Mouse (Mus musculus): ENCODE measurements at regions not wholly inside any gene's neighbourhood (a gene's known extent, or its start where the extent isn't known, plus 50 kb on each side); places are given as distances from the start of the nearest gene placed in this dataset.

GRCm38 (mm10) chr14:107727234-107727633, 1186.7 kb downstream of the Slitrk1 start:
- no peak for TF ChIP-seq CTCF (conservative IDR thresholded peaks at IDR 0.05)
- Histone ChIP-seq H3K27ac (no peak overlapping the region), H3K4me3 (no peak overlapping the region)
- no peak for DNase-seq (ENCODE audit: low spot score in 2 of 2)

- DNase-seq (ENCODE audit: low spot score in 2 of 2): no peak
- Histone ChIP-seq H3K27ac (no peak overlapping the region), H3K4me3 (no peak overlapping the region)
- TF ChIP-seq CTCF (conservative IDR thresholded peaks at IDR 0.05): no peak
Measured at GRCm38 (mm10) chr14:107688349-107688748, 1225.6 kb downstream of the Slitrk1 start.

- peak overlapping the region; percentile 64 for H3K27ac ChIP-seq
- DNase-seq (ENCODE audit: low spot score in 2 of 2): peak; percentile 52 to 81
- no peak overlapping the region for H3K4me3 ChIP-seq
- TF ChIP-seq CTCF (conservative IDR thresholded peaks at IDR 0.05): no peak
Measured at GRCm38 (mm10) chr14:107687261-107688019, 1226.5 kb downstream of the Slitrk1 start.

DNA sequence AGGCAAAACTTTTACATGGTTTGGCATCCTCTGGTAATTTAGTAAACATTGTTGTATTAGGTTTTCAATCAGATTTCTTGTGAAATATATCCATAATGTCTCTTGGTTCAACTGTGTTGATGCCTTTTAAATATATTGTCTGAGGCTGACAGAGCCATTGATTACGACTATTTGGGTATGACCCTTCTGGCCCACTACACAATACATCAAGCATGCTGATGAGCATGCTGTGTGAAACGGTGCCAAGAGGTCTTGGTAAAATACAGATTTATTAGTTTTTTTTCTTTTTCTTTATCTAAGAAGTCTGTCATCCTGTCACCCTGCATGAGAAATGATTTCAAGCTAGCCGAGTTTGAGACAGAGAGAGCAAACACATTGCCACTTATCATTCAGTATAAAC, 1257.4 kb downstream of the Slitrk1 start:
- DNase-seq (ENCODE audit: low spot score in 2 of 2): no peak

DNA sequence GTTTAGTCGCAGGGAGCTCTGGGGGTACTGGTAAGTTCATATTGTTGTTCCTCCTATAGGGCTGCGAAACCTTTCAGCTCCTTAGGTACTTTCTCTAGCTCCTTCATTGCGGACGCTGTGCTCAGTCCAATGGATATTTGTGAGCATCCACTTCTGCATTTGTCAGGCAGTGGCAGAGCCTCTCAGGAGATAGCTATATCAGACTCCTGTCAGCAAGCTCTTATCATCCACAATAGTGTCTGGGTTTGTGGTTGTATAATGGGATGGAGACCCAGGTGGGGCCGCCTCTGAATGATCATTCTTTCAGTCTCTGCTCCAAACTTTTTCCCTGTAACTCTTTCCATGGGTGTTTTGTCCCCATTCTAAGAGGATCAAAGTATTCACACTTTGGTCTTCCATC, 1298.5 kb downstream of the Slitrk1 start:
- H3K27ac ChIP-seq: no peak overlapping the region
- H3K4me3 ChIP-seq: no peak overlapping the region
- DNase-seq (ENCODE audit: low spot score in 2 of 2): no peak
- no peak for TF ChIP-seq CTCF (conservative IDR thresholded peaks at IDR 0.05)

More for the DNA sequence above, 1257.4 kb downstream of the Slitrk1 start:
- Histone ChIP-seq H3K27ac (no peak overlapping the region), H3K4me3 (no peak overlapping the region)
- TF ChIP-seq CTCF (conservative IDR thresholded peaks at IDR 0.05): no peak

DNA sequence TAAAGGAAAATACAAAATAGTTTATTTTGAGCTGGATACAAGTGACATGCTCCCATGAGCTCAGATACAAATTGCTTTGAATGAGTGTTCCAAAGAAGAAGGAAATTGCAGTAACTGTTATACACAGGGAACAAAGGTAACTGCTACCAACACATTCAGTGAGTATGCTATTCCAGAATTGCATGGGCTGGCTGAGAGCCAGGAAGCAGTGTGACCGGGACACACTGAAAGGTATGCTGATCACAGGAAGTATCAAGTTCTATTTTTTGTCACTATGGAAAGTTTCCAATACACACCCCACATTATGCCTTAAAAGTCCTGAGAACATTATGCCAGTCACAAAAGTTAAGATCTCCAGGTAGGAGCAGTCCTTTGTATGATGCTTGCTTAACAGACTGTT, 1299.6 kb downstream of the Slitrk1 start:
- DNase-seq (ENCODE audit: low spot score in 2 of 2): no peak
- H3K27ac ChIP-seq: no peak overlapping the region
- no peak for TF ChIP-seq CTCF (conservative IDR thresholded peaks at IDR 0.05)
- no peak overlapping the region for H3K4me3 ChIP-seq

GRCm38 (mm10) chr14:107603198-107603597, 1310.8 kb downstream of the Slitrk1 start:
- no peak for TF ChIP-seq CTCF (conservative IDR thresholded peaks at IDR 0.05)
- no peak overlapping the region for H3K27ac ChIP-seq
- DNase-seq (ENCODE audit: low spot score in 2 of 2): no peak
- no peak overlapping the region for H3K4me3 ChIP-seq

DNA sequence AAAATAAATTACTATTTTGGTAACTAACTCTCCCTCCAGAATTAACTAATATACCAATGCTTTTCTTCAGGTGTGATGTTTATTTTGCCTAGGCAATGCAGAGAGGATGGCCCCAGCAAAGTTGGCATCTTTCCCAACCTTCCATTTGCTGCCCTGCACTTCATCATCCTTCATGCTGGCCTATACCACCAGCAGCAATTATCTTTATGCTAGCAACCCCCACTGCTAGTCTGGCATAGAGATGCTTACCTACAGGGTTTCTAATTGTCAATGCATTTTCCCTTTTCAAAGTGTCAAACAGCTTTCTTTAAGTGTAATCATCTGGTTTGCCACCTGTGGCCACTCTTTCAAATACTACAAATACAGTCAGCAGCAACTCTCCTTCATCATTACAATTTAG, 1327.2 kb downstream of the Slitrk1 start:
- DNase-seq (ENCODE audit: low spot score in 2 of 2): no peak
- no peak overlapping the region for H3K27ac ChIP-seq
- H3K4me3 ChIP-seq: no peak overlapping the region
- no peak for TF ChIP-seq CTCF (conservative IDR thresholded peaks at IDR 0.05)

DNA sequence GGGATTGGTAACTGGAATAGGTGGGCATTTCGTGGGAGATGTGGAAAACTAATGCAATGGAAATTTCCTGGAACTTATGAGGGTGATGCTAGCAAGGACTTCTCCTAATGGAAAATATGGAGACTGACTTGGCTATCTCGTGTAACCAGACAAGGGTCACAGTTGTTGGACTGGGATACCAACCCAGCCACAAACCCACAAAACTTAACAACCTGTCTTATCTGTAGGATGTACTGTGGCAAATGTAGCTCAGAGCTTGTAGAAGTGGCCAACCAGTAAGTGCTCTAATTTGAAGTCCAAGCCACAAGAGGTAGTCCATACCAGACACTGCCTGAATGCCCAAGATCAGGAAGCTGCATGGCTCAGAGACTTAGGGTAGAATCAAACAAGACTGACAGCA, 1329.7 kb downstream of the Slitrk1 start:
- H3K27ac ChIP-seq: no peak overlapping the region
- DNase-seq (ENCODE audit: low spot score in 2 of 2): no peak
- no peak overlapping the region for H3K4me3 ChIP-seq
- TF ChIP-seq CTCF (conservative IDR thresholded peaks at IDR 0.05): no peak

DNA sequence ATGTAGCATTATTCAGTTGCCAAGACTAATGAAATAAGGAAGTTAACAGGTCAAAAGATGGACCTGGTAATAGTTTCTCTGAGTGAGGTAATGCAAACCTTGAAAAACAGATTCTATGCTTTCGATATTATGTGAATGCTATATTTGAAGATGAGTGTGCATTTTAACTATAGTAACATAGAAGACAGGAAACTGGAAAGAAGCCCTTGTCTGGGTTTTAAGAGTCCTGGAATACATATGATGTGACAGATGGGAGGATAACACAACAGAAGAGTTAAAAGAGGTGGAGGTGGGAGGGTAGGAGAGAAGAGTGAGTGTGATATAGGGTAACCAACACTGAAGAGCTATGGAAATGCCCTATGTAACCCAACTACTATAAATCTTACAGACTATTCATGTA, 1343.3 kb downstream of the Slitrk1 start:
- Histone ChIP-seq H3K4me3 (no peak overlapping the region), H3K27ac (no peak overlapping the region)
- no peak for DNase-seq (ENCODE audit: low spot score in 2 of 2)
- no peak for TF ChIP-seq CTCF (conservative IDR thresholded peaks at IDR 0.05)

DNA sequence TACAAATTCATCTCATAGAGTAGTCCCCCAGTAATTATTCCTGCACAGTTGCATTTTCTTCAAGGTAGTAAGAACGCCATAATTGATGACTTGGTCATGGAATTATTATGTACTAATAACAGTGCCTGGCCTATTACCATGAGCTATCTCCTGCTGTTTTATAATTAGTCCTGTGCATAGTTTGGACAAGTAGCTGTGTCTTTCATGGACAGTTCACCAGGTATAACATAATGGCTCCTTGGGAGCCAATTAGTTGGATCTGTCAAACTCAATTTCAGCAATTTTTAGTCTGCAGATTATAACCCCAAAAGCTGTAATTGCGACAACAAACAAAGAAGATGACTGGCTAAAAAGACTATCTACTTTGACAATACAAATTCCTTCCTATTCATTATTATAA, 1345.5 kb downstream of the Slitrk1 start:
- no peak overlapping the region for H3K4me3 ChIP-seq
- no peak for TF ChIP-seq CTCF (conservative IDR thresholded peaks at IDR 0.05)
- DNase-seq (ENCODE audit: low spot score in 2 of 2): no peak
- H3K27ac ChIP-seq: no peak overlapping the region

Data from layer of hippocampus, adult 2 months (tissue).